Mouse (Mus musculus) CH12.LX (cell line): ENCODE data around the gene Rsph14.

Source experiments
- CTCF ChIP-seq, 2 experiments: IDR thresholded peaks in 1 of 2; conservative IDR thresholded peaks in 1 of 2; 2 replicates each; pipeline ENCODE4 v1.5.1; 2011 to 2012; ENCODE audit warnings: low read depth in 2 of 2, low read length in 2 of 2, improper control_type of control experiment in 1 of 2, inconsistent platforms in 1 of 2, mild to moderate bottlenecking in 1 of 2, moderate library complexity in 1 of 2
- EP300 ChIP-seq: IDR thresholded peaks from 2 replicates; pipeline ENCODE4 v1.6.1; 2011; ENCODE audit warnings: low read length, improper control_type of control experiment
- IRF4 ChIP-seq: IDR thresholded peaks from 2 replicates; pipeline ENCODE4 v1.6.1; 2014; ENCODE audit warnings: low read depth, mild to moderate bottlenecking, inconsistent platforms, low read length, improper control_type of control experiment
- JUND ChIP-seq: conservative IDR thresholded peaks from 2 replicates; pipeline ENCODE4 v1.6.1; 2011; ENCODE audit warnings: low read depth, low read length, improper control_type of control experiment
- MAFK ChIP-seq: IDR thresholded peaks from 2 replicates; pipeline ENCODE4 v1.6.1; 2011; ENCODE audit warnings: low read length, improper control_type of control experiment; ENCODE audit not compliant: insufficient replicate concordance
- MAX ChIP-seq: IDR thresholded peaks from 2 replicates; pipeline ENCODE4 v1.6.1; 2011; ENCODE audit warnings: low read length, improper control_type of control experiment
- MEF2A ChIP-seq: IDR thresholded peaks from 2 replicates; pipeline ENCODE4 v1.6.1; 2014; ENCODE audit warnings: low read depth, mild to moderate bottlenecking, inconsistent platforms, low read length, improper control_type of control experiment, borderline replicate concordance
- MYC ChIP-seq: IDR thresholded peaks from 2 replicates; pipeline ENCODE4 v1.6.1; 2011; ENCODE audit warnings: low read depth, mild to moderate bottlenecking, improper control_type of control experiment, low read length
- POLR2A ChIP-seq: IDR thresholded peaks from 2 replicates; pipeline ENCODE4 v1.6.1; 2011; ENCODE audit warnings: low read depth, mild to moderate bottlenecking, improper control_type of control experiment, low read length
- POLR2AphosphoS2 ChIP-seq: IDR thresholded peaks from 2 replicates; pipeline ENCODE4 v1.6.1; 2011; ENCODE audit warnings: low read depth, low read length, improper control_type of control experiment
- TBP ChIP-seq: conservative IDR thresholded peaks from 2 replicates; pipeline ENCODE4 v1.6.1; 2011; ENCODE audit warnings: low read depth, low read length, improper control_type of control experiment
- USF1 ChIP-seq: IDR thresholded peaks from 2 replicates; pipeline ENCODE4 v1.6.1; 2014; ENCODE audit warnings: low read depth, mild to moderate bottlenecking, inconsistent platforms, low read length, improper control_type of control experiment

- TF ChIP-seq TBP (no peak), CTCF (conservative IDR thresholded peaks at IDR 0.05 in 1 of 2, IDR thresholded peaks at IDR 0.05 in 1 of 2; ENCODE audit: low read depth in 2 of 2, low read length in 2 of 2) (no peak), POLR2A (no peak), EP300 (no peak), IRF4 (no peak), MAX (no peak), POLR2AphosphoS2 (no peak), MYC (no peak), MEF2A (no peak), JUND (no peak), USF1 (no peak), MAFK (no peak)
These were observed 54.3 kb downstream of the Rsph14 start for GRCm38 (mm10) chr10:74978056-74978455.
